Mouse (Mus musculus) testis, adult 2 months (tissue): ENCODE data around the gene 1600002K03Rik. TPM values are rescaled to one million over a fixed set of nuclear protein-coding genes. Genes with fewer than 3 reads are reported as not detected.

Source experiments
- H3K27ac ChIP-seq: fragments of 200-500 bp; 2 replicates; pipeline ENCODE4 v1.5.1; 2012; ENCODE audit warnings: low read depth, low read length; ENCODE audit not compliant: control insufficient read depth, insufficient read depth
- H3K27me3 ChIP-seq: fragments of 200-500 bp; 2 replicates; pipeline ENCODE4 v1.6.1; 2012; ENCODE audit warnings: mild to moderate bottlenecking, low read length, moderate library complexity; ENCODE audit not compliant: control insufficient read depth, insufficient read depth
- H3K36me3 ChIP-seq: fragments of 200-500 bp; 2 replicates; pipeline ENCODE4 v1.6.1; 2012; ENCODE audit warnings: mild to moderate bottlenecking, low read length; ENCODE audit not compliant: control insufficient read depth, insufficient read depth
- H3K4me1 ChIP-seq: fragments of 200-500 bp; 2 replicates; pipeline ENCODE4 v1.6.1; 2012; ENCODE audit warnings: low read length; ENCODE audit not compliant: control insufficient read depth, insufficient read depth
- H3K4me3 ChIP-seq: fragments of 200-500 bp; 2 replicates; pipeline ENCODE4 v1.5.1; 2012; ENCODE audit warnings: low read depth, mild to moderate bottlenecking, low read length, moderate library complexity, mixed read lengths; ENCODE audit not compliant: control insufficient read depth
- CTCF ChIP-seq: fragments of 200-500 bp; IDR thresholded peaks from 2 replicates; pipeline ENCODE4 v1.5.1; 2012; ENCODE audit warnings: low read depth, mild to moderate bottlenecking, inconsistent platforms, low read length, moderate library complexity; ENCODE audit not compliant: control insufficient read depth, insufficient read depth, insufficient replicate concordance
- POLR2A ChIP-seq: fragments of 200-500 bp; IDR thresholded peaks from 2 replicates; pipeline ENCODE4 v1.6.1; 2012; ENCODE audit warnings: low read depth, mild to moderate bottlenecking, inconsistent platforms, low read length, moderate library complexity; ENCODE audit not compliant: control insufficient read depth
- polyA plus RNA-seq: library from polyadenylated mRNA; depleted of rRNA; stranded (reverse); fragments of >200 nt; gene quantifications from 2 replicates; pipeline ENCODE4 v1.2.3, GENCODE M21; 2012

1600002K03Rik gene
- polyA plus RNA-seq, 1 experiment, result 7.9 TPM

DNA sequence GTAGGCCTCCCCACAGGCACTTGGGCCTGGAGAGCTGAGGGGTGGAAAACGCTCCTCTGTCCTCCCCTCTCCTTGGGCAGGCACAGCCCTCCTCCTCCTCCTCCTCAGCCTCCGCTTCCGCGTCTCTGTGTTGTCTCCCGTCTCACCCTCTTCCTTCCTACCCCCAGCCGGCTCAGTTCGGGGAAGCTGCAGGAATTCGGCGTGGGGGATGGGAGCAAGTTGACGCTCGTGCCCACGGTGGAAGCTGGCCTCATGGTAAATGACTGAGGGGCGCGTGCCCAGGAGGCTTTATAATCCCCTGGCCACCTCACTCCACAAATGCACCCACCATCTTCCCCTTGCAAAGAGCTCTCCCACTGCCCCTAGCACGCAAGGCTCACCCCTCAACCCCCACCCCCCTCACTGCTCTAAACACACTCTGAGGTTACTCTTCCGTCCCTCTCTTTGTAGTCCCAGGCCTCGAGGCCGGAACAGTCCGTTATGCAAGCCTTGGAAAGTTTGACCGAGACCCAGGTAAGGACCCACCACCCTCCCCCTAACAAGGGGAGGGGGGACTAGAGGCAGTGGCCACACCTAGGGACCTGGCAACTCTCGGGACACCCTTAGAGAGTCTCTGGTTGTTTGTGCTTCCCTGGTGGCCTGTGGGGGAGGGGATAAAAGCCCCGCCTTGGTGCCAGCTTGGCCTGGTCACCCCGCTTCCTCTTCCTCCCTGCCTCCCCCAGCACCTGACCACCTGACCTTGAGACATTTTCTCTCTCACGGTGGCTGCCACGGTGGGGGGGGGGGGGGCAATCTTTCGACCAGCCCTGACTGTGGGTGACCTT, 21.3 kb upstream of the 1600002K03Rik start:
- Histone ChIP-seq H3K4me1 (peaks cover 39% of the 10 kb centered on the region), H3K36me3 (no peaks in the 10 kb centered on the region), H3K4me3 (peak overlapping the region; percentile 90), H3K27me3 (no peaks in the 10 kb centered on the region), H3K27ac (peak overlapping the region; percentile 66)
- TF ChIP-seq POLR2A (no peak), CTCF (no peak)

DNA sequence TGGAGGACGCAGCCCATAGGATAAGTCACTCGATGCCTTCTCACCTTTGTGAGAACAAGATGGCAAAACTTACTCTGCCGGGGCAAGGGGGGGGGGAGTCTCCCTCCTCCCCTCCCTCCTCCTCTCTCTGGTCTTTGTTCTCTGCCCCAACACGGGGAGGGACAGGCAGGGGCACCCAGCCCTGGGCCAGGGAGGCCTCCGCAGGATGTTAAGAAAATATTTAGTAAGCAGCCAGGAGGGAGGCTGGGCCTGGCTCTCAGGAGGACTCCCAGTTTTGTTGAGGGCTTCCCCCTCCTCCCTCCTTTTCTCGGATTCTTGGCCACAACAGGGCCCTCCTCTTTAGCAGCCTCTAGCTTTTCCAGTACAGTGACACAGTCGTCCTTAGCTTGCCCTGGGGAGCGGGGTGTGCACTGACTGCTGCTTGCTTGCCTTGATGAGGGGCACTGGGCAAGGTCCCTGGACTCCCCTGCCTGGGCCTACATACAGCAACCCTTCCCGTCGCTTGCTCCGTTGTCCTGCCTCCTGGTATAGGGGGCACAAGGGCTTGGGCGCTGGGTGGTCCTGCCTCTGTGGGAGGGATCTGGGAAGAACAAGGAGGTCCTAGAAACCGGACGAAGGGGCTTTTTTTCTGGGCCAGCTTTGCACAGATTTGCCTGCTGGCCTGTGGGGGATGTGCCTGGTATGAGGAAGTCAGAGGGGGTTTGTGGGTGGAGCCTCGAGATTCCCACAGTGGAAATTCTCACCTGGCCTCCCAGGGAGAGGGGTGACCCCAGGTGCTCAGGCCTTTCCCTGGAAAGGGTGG, 20.5 kb upstream of the 1600002K03Rik start:
- no peaks in the 10 kb centered on the region for H3K36me3 ChIP-seq
- no peaks in the 10 kb centered on the region for H3K27me3 ChIP-seq
- H3K27ac ChIP-seq, result peak overlapping the region; percentile 66
- peak overlapping the region; percentile 90 for H3K4me3 ChIP-seq
- no peak for TF ChIP-seq POLR2A
- TF ChIP-seq CTCF, result no peak
- peaks cover 40% of the 10 kb centered on the region for H3K4me1 ChIP-seq

DNA sequence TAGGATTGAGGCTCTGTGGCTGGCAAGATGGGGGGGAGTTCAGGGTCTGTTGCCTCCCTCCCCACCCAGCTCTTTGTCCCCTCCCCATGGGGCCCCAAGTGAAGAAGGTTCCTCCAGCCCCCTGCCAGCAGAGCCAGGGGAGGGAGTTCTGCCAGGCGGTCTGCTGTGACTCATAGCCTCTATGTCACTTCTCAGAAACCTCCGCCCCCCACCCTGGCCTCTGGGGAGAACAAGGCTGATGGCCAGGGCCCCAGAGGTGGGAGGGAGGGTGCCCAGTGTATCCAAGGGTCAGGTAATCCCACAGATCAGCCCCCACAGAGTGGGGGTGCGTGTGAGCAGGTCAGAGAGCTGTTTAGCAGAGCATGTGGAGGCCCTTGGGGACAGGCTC, 19.9 kb upstream of the 1600002K03Rik start:
- Histone ChIP-seq H3K4me1 (peaks cover 36% of the 10 kb centered on the region), H3K36me3 (no peaks in the 10 kb centered on the region), H3K27me3 (no peaks in the 10 kb centered on the region), H3K27ac (no peak overlapping the region), H3K4me3 (no peak overlapping the region)
- TF ChIP-seq CTCF (no peak), POLR2A (no peak)

DNA sequence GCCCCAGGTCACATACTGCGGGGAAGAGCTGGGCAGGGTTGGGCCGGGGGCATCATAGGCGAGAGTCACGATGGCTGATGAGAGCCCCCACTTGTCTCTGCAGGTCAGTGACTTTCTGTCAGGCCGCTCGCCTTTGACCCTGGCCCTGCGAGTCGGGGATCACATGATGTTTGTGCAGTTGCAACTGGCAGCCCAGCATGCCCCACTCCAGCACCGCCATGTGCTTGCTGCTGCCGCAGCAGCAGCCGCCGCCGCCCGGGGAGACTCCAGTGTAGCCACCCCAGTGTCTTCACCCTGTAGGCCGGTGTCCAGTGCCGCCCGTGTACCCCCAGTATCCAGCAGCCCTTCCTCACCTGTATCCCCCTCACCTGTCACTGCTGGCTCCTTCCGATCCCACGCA, 19.0 kb upstream of the 1600002K03Rik start:
- H3K27me3 ChIP-seq, result no peaks in the 10 kb centered on the region
- no peak overlapping the region for H3K4me3 ChIP-seq
- H3K4me1 ChIP-seq, result peaks cover 36% of the 10 kb centered on the region
- no peaks in the 10 kb centered on the region for H3K36me3 ChIP-seq
- TF ChIP-seq CTCF (no peak), POLR2A (no peak)
- H3K27ac ChIP-seq, result no peak overlapping the region

DNA sequence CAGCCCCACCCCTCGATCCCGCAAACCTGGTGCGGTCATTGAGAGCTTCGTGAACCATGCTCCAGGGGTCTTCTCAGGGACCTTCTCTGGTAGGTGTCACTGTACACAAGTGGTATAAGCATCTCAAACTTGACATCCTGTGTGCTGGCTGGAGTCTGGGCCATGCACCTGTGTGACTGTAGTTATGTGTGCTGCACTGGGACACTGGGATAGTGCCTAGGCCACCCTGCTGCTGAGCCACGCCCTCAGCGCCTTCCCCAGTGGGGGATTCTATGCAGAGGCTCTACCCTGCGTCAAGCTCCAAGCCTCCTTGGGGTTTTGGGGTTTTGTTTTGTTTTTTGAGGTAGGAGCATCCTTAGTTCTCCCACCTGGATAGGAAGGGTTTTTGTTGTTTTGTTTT, 18.4 kb upstream of the 1600002K03Rik start:
- no peak overlapping the region for H3K27ac ChIP-seq
- peaks cover 40% of the 10 kb centered on the region for H3K4me1 ChIP-seq
- H3K36me3 ChIP-seq, result no peaks in the 10 kb centered on the region
- no peaks in the 10 kb centered on the region for H3K27me3 ChIP-seq
- H3K4me3 ChIP-seq, result no peak overlapping the region
- TF ChIP-seq CTCF (no peak), POLR2A (no peak)

DNA sequence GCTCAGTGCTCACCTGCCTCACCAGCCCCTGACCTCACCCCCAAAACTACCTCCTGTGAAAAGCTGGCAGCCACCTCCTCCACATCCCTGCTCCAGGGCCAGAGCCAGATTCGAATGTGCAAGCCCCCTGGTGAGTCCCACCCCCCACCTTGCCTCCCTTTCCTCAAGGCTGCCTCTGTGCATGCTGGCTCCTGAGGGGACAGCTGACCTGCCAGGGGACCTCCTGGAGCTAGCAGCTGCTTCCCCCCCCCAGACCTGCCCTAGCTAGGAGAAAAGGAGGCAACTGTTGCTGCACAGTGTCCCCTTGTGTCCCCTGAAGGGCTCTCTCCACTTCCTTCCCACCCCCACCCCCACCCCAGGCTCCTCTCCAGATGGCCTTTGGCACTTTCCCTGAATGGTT, 17.5 kb upstream of the 1600002K03Rik start:
- H3K27ac ChIP-seq, result no peak overlapping the region
- no peaks in the 10 kb centered on the region for H3K27me3 ChIP-seq
- no peak overlapping the region for H3K4me3 ChIP-seq
- H3K36me3 ChIP-seq, result no peaks in the 10 kb centered on the region
- TF ChIP-seq CTCF (no peak), POLR2A (no peak)
- peaks cover 39% of the 10 kb centered on the region for H3K4me1 ChIP-seq

DNA sequence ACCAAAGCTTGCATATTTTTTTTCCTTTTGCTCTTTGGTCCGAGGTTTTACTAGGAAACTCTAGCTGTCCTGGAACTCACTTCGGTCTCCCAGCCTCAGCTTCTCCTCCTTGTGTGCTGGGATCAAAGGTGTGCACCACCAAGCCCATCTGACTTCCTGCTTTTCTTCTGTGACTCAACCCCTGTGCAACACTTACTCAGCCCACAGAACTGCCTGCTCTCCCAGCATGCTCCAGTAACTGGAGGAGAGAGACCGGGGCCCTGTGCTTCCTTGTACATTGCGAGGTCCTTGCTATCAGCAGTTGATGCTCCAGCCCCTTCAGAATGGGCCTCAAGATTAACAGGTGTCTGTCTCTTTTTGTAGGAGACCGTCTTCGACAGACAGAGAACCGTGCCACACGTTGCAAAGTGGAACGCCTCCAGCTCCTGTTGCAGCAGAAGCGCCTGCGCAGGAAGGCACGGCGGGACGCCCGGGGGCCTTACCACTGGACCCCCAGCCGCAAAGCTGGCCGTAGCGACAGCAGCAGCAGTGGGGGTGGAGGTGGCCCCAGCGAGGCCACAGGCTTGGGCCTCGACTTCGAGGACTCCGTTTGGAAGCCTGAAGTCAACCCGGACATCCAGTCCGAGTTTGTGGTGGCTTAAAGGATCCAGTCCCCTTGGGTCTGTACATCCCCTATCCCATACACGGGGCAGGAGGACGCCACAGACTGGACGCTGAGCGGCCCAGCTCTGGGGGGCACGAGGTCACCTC, 16.6 kb upstream of the 1600002K03Rik start:
- Histone ChIP-seq H3K4me1 (peaks cover 44% of the 10 kb centered on the region), H3K27me3 (no peaks in the 10 kb centered on the region), H3K4me3 (no peak overlapping the region), H3K27ac (no peak overlapping the region), H3K36me3 (no peaks in the 10 kb centered on the region)
- TF ChIP-seq CTCF (no peak), POLR2A (no peak)
